Mouse (Mus musculus) heart, adult 2 months (tissue): ENCODE measurements around the gene Gm42878.

Experiments
- EP300 ChIP-seq: fragments of 200-500 bp; IDR thresholded peaks from 2 replicates; pipeline ENCODE4 v1.6.1; 2011; ENCODE audit warnings: low read depth, low read length, control low read depth; ENCODE audit not compliant: insufficient read depth
- POLR2A ChIP-seq: fragments of 200-500 bp; IDR thresholded peaks from 2 replicates; pipeline ENCODE4 v1.6.1; 2011; ENCODE audit warnings: mild to moderate bottlenecking, low read depth, low read length, control low read depth; ENCODE audit not compliant: insufficient read depth

DNA sequence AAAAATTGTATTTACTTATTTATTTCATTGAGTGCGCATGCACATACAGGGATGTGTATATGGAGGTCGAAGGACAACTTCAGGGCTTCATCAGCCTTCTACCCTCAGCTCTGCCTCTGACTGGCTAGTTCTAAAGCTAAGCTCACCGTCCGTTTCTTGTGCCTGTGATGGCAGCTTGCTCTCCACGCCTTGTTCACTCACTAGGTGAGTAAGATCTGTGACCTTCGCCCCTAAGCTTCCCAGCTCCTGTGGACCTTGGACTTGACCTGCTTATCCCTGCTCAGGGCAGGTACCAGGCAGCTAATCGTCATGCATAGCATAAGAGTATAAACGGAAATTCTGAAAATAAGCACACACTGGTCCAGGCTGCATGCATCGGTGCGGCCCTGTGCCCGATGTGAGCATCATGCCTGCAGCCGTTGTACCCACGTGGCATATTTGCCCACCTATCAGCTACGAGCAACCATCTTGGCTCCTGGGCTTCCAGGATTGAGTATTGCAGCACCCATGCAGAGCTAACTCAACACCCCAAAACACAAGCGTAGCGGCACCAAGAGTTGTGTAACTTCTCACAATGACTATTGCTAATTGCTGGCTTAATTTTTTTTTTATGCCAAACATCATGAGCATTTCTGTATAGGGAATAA, 20.9 kb upstream of the Gm42878 start:
- TF ChIP-seq POLR2A, result no peak
- TF ChIP-seq EP300, result no peak
